Mouse (Mus musculus) liver, postnatal 0 days (tissue): ENCODE results near the gene Rcan1. TPM values are rescaled to one million over a fixed set of nuclear protein-coding genes. Genes with fewer than 3 reads are reported as not detected.

Experiments used
- ATAC-seq: fragments of 200-750 bp; cut with Nextera tagmentation; 2 replicates; pipeline ENCODE4 v1.8.0; 2017; ENCODE audit warnings: mild to moderate bottlenecking, moderate library complexity
- DNase-seq: peaks from one replicate; pipeline ENCODE4 v3.0.0-alpha.2; 2016
- H3K27ac ChIP-seq: fragments of 300-500 bp; sonication (generic); 2 replicates; pipeline ENCODE4 v1.5.1; 2014; ENCODE audit warnings: antibody characterized with exemption, moderate library complexity, mild to moderate bottlenecking, low read depth
- H3K27me3 ChIP-seq: fragments of 300-500 bp; sonication (generic); 2 replicates; pipeline ENCODE4 v1.6.1; 2014; ENCODE audit warnings: low read length, control low read depth, mixed read lengths; ENCODE audit not compliant: insufficient read depth
- H3K36me3 ChIP-seq: fragments of 300-500 bp; sonication (generic); replicated peaks from 2 replicates; pipeline ENCODE4 v1.6.1; 2014; ENCODE audit warnings: mild to moderate bottlenecking, control low read depth, low read length, moderate library complexity, mixed read lengths; ENCODE audit not compliant: insufficient read depth
- H3K4me1 ChIP-seq: fragments of 300-500 bp; sonication (generic); 2 replicates; pipeline ENCODE4 v1.6.1; 2014; ENCODE audit warnings: antibody characterized with exemption, mild to moderate bottlenecking, control low read depth; ENCODE audit not compliant: insufficient read depth
- H3K4me2 ChIP-seq: fragments of 300-500 bp; sonication (generic); 2 replicates; pipeline ENCODE4 v1.6.1; 2014; ENCODE audit warnings: low read depth, mild to moderate bottlenecking, low read length, moderate library complexity, mixed read lengths
- H3K4me3 ChIP-seq: fragments of 300-500 bp; sonication (generic); 2 replicates; pipeline ENCODE4 v1.5.1; 2014; ENCODE audit warnings: low read depth, low read length
- H3K9ac ChIP-seq: fragments of 300-500 bp; sonication (generic); replicated peaks from 2 replicates; pipeline ENCODE4 v1.6.1; 2014; ENCODE audit warnings: mild to moderate bottlenecking, moderate library complexity
- H3K9me3 ChIP-seq: fragments of 300-500 bp; sonication (generic); 2 replicates; pipeline ENCODE4 v1.6.1; 2016; ENCODE audit warnings: mild to moderate bottlenecking, control low read depth, low read length, mixed read lengths
- CTCF ChIP-seq: sonication (generic); IDR thresholded peaks from 2 replicates; pipeline ENCODE4 v1.5.1; 2016; ENCODE audit warnings: antibody characterized with exemption, low read depth
- EP300 ChIP-seq: IDR thresholded peaks from 2 replicates; pipeline ENCODE4 v1.6.1; 2016; ENCODE audit warnings: antibody characterized with exemption, low read depth, mild to moderate bottlenecking
- WGBS: fragments of 180-500 bp; shearing (Covaris S2); extraction: QIAGEN DNeasy Blood & Tissue Kit; methylation state at CpG from one replicate; pipeline ENCODE4 v1.1.7; 2014; ENCODE audit not compliant: insufficient replicate concordance; 5-methylcytosine and 5-hydroxymethylcytosine counted together
- polyA plus RNA-seq: library from polyadenylated mRNA; unstranded; fragments of >200 nt; fragmentation: Nextera tagmentation; extraction: Ambion mirVana; gene quantifications from 2 replicates; pipeline ENCODE4 v1.2.1, GENCODE M21; 2015

Rcan1 gene
- polyA plus RNA-seq, 1 experiment from 2014 or later: 12.0 TPM

DNA sequence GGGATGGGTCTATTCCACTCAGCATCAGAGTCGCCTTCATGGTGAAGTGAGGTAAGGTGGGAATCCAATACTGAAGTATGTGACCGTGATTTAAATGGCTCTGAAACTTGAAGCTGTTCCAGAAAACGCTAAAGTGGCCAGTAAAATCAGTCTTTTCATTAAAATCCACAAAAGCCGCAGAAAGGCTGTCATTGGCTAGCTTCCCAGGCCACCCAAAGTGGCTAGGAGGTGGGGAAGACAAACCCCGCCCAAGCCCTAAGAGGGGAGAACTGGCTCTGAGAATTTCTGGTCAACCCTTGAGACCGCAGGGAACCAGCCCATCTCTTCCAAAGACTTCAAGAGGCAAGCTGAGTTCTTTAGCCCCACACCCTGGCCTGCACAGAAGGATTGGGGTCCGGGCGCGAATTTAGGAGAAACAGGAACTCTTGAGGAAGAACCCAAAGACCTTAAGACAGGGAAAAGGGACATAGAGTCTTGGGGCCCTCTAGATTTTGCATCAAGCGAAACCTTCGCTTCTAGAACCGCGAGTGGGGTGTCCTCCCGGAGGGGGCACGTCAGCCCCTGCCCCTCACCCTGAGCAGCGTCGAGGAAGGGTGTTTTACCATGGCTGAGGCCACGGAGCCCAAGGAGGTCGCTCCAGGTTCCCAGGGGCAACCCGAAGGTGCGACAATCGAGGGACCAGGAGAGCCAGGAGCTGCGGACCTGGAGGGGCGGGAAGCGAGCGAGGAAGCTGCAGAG lies 27.4 kb upstream of the Rcan1 start:
- ATAC-seq (no peak), DNase-seq (no peak)
- H3K36me3 ChIP-seq: no peaks in the 10 kb centered on the region
- 10% methylated on average over 26 of the region's 26 CpGs for WGBS
- TF ChIP-seq CTCF (no peak), EP300 (no peak)
- H3K4me3 ChIP-seq: peak overlapping the region; percentile 48
- no peak overlapping the region for H3K27ac ChIP-seq
- H3K4me2 ChIP-seq: peak overlapping the region; percentile 74
- H3K9ac ChIP-seq: peak overlapping the region; percentile 40; the same call in 1 of the 2 replicates
- H3K9me3 ChIP-seq: no peaks in the 10 kb centered on the region
- peaks cover 9% of the 10 kb centered on the region for H3K4me1 ChIP-seq
- H3K27me3 ChIP-seq: peaks cover 37% of the 10 kb centered on the region

DNA sequence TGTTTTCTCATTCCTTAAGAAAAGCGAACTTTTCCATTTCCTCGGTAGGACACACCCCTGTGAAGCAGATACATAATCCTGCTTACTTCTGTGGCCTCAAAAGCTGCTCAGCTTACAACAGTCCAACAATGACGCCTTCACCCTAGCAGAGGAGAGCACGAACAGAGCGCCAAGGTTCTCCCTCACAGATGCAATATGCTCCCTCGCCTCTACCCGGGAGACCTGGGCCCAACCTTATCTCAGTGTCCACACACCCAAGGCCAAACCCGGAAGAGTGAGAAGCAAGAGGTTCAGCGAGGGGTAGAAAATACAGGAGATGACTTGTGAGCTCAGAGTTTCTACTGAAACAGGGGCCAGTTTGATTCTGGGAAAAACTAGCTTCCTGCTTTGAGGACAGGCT lies 18.7 kb upstream of the Rcan1 start:
- Histone ChIP-seq H3K9ac (no peak overlapping the region), H3K4me1 (0 out of 2 replicates have a peak, but pooled peaks cover 2% of the 10 kb centered on the region), H3K36me3 (no peaks in the 10 kb centered on the region), H3K4me3 (no peak overlapping the region), H3K27ac (0 out of 2 replicates have a peak overlapping the region, but pooled peaks have one; percentile 16), H3K9me3 (no peaks in the 10 kb centered on the region), H3K4me2 (no peak overlapping the region), H3K27me3 (no peaks in the 10 kb centered on the region)
- WGBS: 40% methylated on average over 9 of the region's 9 CpGs
- ATAC-seq: peak; percentile 26; the same call in 1 of the 2 replicates
- TF ChIP-seq CTCF: no peak
- TF ChIP-seq EP300: no peak
- DNase-seq: no peak

DNA sequence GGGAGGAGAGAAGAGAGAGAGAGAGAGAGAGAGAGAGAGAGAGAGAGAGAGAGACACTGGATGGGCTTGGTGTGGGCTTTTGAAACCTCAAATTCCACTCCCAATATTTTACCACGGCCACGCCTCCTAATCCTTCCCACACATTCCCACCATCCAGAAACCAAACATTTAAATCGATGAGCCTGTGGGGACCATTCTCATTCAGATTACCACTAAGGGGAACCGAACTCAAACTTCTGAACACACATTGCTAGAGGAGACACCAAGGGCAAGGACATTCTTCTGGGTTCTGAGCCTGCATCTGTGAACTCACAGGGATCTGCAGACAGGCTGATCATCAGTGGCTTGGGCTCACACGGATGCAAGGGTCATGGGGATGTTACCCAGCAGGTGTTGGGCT lies 17.8 kb upstream of the Rcan1 start:
- DNase-seq (no peak), ATAC-seq (no peak)
- Histone ChIP-seq H3K4me2 (no peak overlapping the region), H3K4me3 (no peak overlapping the region), H3K27ac (no peak overlapping the region), H3K27me3 (no peaks in the 10 kb centered on the region), H3K36me3 (no peaks in the 10 kb centered on the region), H3K9ac (no peak overlapping the region), H3K9me3 (no peaks in the 10 kb centered on the region), H3K4me1 (0 out of 2 replicates have a peak, but pooled peaks cover 2% of the 10 kb centered on the region)
- TF ChIP-seq EP300: no peak
- WGBS: 80% methylated on average over 5 of the region's 5 CpGs

- no peak overlapping the region for H3K4me2 ChIP-seq
- no peaks in the 10 kb centered on the region for H3K36me3 ChIP-seq
- TF ChIP-seq CTCF (peak; percentile 89), EP300 (peak; percentile 57; the same call in 1 of the 2 replicates)
- DNase-seq (peak; percentile 65), ATAC-seq (peak; percentile 79)
- 0 out of 2 replicates have a peak, but pooled peaks cover 2% of the 10 kb centered on the region for H3K4me1 ChIP-seq
- H3K9ac ChIP-seq: no peak overlapping the region
- H3K9me3 ChIP-seq: no peaks in the 10 kb centered on the region
- no peak overlapping the region for H3K4me3 ChIP-seq
- no peak overlapping the region for H3K27ac ChIP-seq
- WGBS: 33% methylated on average over 4 of the region's 4 CpGs
- H3K27me3 ChIP-seq: no peaks in the 10 kb centered on the region
These were observed 16.8 kb upstream of the Rcan1 start for GRCm38 (mm10) chr16:92487489-92487888.

GRCm38 (mm10) chr16:92487086-92487485 lies 16.4 kb upstream of the Rcan1 start:
- DNase-seq: no peak
- H3K27ac ChIP-seq: no peak overlapping the region
- 59% methylated on average over 6 of the region's 6 CpGs for WGBS
- H3K36me3 ChIP-seq: no peaks in the 10 kb centered on the region
- no peak overlapping the region for H3K9ac ChIP-seq
- H3K27me3 ChIP-seq: no peaks in the 10 kb centered on the region
- ATAC-seq: peak; percentile 72
- no peak overlapping the region for H3K4me3 ChIP-seq
- 0 out of 2 replicates have a peak, but pooled peaks cover 2% of the 10 kb centered on the region for H3K4me1 ChIP-seq
- H3K4me2 ChIP-seq: no peak overlapping the region
- H3K9me3 ChIP-seq: no peaks in the 10 kb centered on the region
- TF ChIP-seq CTCF (no peak), EP300 (no peak)

- no peak within 1 kb of the TSS for H3K4me2 ChIP-seq
- no peak within 1 kb of the TSS for H3K9ac ChIP-seq
- 0 out of 2 replicates have a peak, but pooled peaks cover 2% of the 10 kb centered on the region for H3K4me1 ChIP-seq
- WGBS: 81% methylated on average over 5 of the region's 5 CpGs
- no peak within 1 kb of the TSS for H3K4me3 ChIP-seq
- DNase-seq: no peak
- no peak for ATAC-seq
- H3K27me3 ChIP-seq: no peaks in the 10 kb centered on the region
- no peaks in the 10 kb centered on the region for H3K9me3 ChIP-seq
- H3K27ac ChIP-seq: no peak within 1 kb of the TSS
- H3K36me3 ChIP-seq: no peaks in the 10 kb centered on the region
- TF ChIP-seq CTCF: no peak
- TF ChIP-seq EP300: no peak
These were observed 14.8 kb upstream of the Rcan1 start, which contains the start of gene Clic6 for GRCm38 (mm10) chr16:92485436-92485835. Gene Clic6, plus strand, starts transcription at chr16:92485736.
